Mouse (Mus musculus) inflammation-experienced regulatory T-cells, adult 6 months (primary cell): ENCODE data around the gene Lrrc4c. TPM values are rescaled to one million over a fixed set of nuclear protein-coding genes. Genes with fewer than 3 reads are reported as not detected.

ENCODE experiments used
- ATAC-seq: one replicate; pipeline ENCODE4 v1.8.0; 2017
- polyA plus RNA-seq, 3 experiments: library from polyadenylated mRNA; unstranded; fragments of 100-300 nt; shearing (Covaris generic); gene quantifications; one replicate each; pipeline ENCODE4 v1.2.1; 2017

Lrrc4c gene
- polyA plus RNA-seq, 3 experiments from 2014 or later, result 0.16 TPM; not detected in 2

DNA sequence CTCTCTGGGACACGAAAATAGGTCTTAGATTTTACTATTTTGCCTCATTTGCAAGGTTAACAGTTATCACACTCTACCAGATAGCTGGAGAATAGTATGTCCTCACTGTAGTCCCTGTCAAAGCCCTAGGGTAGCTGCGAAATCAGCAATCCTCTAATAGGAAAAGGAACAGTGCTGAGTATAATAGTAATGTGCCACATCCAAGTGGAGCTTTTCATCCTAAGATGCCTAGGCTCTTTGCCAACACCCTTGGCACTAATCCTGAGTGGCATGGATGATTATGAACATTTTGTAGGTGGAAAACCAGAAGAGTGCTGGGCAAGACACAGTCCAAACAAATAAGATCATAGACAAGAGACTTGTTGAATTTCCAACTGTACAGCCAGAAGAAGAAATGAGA, 981.7 kb downstream of the Lrrc4c start:
- no peak for ATAC-seq

DNA sequence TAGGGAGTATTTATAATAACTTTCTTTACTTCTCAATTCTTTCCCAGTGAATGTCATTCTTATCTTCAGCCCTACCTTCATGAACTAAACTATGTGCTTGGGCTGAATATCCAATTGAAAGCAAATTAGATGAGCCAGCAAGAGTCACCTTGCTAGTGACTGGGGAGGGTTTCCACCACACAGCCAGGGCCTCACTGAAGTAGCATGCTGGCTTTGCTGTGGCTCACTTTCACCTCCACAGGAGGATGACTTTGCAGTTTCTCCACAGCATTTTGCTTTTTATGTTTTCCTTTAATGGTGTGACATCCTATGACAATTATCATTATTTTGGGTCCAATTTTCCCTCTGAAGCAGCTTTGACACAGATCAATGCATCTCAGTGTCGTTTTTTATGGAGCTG, 1000.0 kb downstream of the Lrrc4c start:
- ATAC-seq, result no peak

DNA sequence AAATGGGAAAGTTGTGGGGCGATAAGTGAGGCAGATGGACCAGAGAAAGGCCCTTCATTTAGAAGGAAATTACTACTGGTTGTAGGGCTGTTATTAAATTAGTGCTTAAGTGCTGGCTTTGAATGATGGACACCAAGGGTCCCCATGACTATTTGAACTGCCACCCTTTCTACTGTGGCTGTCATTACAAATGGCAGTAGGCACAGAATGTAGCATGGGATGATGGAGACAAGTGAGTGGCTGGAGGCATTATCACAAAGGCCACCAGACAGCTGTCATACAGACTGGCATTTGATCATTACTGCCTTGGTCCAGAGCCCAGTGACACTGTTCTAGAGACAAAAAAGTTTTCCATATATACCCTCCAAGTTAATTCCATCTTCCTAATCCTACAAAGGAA, 1000.6 kb downstream of the Lrrc4c start:
- no peak for ATAC-seq

DNA sequence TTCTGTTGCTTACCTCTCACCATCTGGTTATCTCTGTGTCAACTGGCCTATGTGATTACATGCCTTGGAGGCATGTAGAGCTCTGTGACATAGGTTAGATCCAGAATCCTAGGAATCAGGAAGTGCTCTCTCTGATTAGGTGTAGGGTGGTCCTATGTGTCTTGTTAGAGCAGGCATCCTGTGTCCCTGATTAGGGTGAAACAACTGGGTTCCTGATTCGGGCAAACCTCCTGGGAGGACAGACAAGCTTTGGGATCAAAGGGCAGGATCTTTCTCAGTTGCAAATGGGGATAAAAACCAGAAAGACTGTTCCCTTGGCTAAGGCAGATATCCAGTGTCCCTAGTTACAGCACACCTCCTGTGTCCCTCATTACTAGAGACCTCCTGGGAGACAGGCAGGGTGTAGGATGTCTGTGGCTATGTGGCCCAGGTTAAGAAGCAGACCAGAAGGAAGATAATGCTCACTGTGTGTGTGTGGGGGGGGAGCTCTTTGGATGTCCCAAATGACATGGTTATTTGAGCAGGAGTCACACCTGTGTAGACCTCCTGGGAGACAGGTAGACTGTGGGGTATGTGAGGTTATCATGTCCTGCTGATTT, 1014.2 kb downstream of the Lrrc4c start:
- no peak for ATAC-seq

DNA sequence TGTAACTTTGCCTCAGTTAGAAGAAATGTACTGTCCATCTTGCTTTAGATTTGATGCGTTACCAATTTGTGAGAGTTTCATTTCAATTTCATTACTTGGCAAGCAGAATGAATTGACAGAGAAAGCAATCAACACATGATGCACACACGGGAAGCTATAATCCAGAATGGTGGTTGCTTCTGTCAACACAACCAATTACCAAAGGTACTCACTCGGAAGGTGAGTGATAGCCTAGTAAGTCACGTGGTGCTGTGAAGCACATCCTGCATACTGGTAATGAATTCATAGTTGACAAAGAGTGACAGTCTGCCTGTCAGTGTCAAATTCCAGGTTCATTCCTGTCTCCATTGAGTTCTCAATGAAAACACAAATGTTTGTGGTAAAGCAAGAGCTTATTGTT, 1021.7 kb downstream of the Lrrc4c start:
- no peak for ATAC-seq

DNA sequence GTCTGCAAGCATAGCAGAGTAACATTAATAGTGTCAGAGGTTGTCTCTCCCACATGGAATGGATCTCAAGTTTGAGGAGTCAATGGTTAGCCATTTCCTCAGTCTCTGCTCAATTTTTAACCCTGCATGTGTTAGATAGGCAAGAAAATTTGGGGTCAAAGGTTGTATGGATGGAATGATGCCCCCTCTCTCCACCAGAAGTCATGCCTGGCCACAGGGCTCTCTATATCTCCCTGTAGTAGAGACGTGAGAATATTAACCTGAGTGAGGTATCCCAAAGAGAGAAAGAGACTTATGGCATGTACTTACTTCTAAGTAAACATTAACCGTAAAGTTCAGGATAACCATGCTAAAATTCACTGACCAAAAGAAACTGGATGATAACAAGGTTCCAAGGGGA, 1043.3 kb downstream of the Lrrc4c start:
- no peak for ATAC-seq

DNA sequence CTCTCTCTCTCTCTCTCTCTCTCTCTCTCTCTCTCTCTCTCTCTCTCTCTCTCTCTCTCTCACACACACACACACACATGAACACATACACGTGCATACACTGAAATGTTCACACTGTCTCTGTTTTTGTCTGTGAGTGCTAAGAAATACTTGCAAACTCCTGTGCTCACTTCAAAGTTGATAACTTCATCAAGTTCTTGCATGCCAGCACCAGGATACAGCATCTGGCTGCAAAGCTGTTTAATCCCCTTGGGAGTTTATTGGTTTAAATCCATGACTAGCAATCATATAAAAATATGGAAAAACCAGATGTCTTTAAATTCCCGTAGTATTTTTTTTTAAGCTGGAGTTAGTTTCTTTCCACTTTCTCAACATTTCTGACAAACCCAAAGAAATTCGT, 1052.0 kb downstream of the Lrrc4c start:
- ATAC-seq, result no peak

DNA sequence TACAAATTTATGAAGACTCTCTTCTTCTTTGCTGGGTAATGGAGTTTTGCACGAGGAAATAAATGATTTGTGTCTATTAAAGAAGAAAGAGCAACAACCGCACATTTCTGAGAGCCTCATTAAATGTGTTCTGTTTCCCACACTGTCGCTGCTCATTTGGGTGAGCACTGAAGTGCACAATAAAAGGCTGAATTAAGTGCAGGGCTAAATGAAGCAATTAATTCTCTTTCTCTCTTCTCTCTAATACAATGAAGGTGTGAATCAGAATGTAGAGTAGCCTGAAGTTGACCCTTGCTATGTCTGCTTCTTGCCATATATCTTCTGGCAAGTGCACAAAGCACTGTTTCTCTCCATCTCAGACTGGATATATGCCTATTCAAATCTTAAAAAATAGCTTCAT, 1073.5 kb downstream of the Lrrc4c start:
- no peak for ATAC-seq

DNA sequence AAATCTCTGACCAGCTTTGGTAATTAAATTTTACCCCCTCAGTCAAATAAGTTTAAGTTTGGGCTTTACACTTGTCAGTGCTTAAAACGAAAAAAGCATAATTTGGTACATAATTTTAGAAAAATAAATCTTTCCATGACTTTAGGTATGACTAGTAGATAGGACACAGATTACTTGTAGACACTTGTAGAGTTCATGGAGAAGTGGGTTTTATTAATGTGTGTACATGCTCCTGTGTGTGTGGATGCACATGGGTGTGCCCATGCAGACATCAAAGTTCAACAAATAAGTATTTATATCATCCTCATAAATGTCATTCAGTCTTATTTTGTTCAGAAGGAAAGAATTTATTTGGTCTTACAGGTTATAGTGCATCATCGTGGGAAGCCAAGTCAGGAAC, 1073.9 kb downstream of the Lrrc4c start:
- no peak for ATAC-seq

DNA sequence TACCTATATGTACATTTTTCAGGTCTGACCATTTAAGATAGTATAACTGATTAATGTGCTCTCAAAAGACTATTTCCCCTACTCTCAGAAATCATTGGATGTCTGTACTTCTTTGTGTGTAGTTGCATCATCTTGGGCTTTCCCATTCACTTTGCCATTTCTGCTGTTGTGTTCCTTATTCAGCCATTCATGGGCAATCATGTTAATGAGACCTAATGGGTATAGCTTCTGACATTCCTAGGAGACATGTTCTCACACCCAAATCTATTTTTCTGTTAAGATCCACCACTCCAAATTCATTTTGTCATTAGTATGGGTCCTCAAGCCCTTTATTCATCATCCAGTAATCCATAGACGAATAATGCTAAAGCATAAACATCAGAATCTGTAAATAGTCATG, 1095.1 kb downstream of the Lrrc4c start:
- ATAC-seq, result no peak

DNA sequence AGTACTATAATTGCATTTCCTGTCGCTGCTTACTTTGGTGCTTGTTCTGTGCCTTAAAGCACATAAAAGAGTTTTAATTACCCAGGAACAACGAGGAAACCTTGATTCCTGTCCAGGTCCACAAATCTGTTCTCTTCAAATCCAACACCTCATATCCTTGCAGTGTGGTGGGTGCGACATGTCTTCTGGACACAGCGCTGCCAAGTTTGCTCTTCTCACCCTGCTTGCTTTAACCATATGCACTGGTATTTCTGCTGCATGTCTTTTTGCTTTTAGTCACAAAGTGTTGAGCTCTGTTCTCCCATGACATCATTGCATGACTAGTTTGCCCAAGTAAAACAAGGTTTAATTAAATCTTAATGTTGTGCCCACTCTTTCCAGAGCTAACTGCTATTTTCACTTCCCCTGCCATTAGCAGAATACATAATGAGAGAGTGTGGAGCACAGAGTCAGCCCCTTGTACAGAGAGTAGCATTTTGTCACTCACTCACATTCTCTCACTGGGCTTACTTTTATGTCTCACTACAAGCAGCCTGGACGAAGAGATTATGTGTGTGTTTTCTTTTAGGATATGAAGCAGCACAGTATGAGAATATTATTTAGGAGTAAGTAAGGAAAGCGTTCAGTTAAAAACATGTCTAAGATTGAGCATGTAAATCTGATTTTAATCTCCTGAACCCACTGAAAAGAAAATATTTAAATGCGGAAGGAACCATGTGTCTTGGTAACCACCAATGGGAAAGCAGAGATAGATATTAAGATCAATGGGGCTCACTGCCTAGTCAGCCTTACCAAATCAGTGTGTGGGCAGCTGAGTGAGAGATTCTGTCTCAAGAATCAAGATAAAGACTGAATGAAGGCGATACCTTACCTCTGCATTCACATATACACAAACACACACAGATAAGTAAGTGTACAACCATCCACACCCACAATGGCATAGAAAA, 1096.7 kb downstream of the Lrrc4c start:
- no peak for ATAC-seq

DNA sequence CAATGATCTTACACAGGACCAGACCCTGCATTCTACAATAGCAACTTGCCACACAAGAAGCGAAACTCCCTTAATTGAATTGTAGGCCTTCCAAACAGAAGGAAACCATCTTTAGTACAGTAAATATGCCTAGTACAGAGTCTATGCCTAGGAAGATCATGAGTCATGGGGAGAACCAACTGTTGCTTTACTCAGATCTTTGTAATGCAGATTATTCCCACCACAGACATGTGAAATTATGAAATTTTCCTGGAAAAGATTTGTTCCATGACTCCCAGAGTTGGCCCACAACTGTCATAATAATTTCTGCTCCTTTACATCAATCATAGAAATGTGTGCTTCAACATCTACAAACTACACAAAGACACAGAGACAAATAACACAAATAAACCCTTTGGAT, 1116.2 kb downstream of the Lrrc4c start:
- ATAC-seq, result no peak

DNA sequence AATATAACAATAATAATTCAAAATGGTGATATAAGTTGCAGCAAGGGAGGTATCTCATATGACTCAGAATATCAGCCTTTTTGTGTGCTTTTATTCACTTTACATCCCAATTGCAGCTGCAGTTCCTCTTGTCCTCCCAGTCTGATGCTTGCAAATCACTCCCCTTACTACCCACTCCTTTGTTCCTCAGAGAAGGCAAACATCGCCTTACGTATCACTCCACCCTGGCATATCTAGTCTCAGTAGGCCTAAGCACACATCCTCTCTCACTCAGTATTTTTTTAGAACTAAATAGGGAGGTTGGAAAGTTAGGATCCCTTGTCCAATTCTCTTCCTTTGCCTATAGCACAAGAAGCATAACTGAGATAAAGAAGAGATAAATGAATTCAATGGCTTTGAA, 1117.6 kb downstream of the Lrrc4c start:
- ATAC-seq, result no peak

DNA sequence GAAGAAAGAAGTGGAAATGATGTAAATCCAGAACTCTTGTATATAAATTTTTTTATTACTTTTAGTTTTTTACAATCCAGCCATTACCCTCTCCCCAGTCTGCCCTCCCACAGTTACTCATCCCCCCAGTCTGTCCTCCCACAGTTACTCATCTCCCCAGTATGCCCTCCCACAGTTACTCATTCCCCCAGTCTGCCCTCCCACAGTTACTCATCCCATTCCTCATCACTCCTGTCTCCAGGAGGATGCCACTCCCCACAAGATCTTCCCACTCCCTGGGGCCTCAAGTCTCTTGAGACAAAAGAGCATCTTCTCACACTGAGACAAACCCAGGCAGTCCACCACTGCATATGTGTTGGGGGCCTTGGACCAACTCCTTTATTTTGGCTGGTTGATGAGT, 1119.8 kb downstream of the Lrrc4c start:
- ATAC-seq, result no peak

DNA sequence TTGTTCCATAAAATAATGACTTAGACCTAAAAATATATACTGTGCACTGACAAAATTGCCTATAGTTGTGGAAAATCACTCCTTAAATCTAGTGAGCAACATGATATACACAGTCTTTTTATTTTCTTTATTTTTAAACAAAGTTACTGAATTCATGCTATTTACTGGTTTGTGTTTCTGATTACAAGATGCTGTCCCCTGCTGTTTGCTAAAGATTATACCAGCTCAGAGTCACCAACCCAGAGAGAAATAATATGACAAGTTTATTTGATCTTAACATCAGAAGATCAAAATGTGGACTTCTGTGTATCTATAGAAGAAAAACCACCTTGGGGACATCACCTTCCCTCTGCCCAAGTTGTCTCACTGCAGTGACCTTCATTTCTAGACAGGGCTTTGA, 1145.6 kb downstream of the Lrrc4c start:
- no peak for ATAC-seq

DNA sequence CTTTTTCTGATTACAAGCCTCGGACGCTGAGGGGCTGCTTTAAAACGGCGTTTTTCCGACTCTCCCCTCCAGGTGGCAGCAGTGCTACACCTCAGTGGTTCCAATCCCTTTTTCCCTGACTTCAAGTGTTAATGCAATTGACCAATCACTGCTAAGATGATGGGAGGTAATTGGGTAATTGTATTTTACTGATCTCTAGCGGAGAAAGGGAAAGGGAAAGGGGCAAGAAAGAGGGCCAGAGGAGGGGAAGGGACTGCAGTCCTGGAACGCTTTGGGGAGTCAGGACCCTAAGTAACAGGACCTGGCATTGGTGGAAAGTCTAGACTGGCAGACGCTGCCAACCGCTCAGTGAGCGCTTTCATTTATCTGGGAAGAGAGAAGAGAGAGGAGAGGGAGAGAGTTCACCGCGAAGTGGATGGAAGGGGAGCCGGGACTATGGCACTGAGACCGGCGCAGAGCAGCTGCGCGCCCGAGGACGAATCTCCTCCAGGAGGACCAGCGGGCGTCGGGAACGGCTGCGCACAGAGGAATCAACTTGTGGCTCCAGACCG, 1148.3 kb downstream of the Lrrc4c start:
- ATAC-seq, result no peak

DNA sequence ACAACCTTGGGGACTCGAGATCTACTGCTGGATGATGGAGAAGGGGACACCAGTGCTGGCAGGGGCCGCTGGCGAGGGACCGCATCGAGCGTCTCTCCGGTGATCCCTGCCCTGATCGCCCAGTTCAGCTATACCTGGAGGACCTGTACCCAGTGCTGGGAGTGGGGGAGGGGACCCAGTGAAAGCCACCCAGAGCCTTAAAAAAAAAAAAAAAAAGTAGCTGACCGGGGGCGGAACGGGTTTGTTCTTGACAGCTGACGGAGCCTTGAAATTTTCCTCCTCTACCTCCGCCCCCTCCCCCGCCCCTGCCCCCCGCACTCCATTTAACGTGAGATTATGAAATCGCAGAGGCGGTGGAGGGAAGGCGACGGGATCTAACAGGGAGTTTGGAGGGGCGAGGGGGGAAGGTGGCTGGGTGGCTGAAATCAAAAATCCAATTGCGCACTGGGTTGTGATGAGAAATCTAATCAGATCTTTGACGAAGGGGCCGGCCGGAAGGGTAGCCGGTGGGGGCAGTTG, 1149.1 kb downstream of the Lrrc4c start:
- no peak for ATAC-seq

DNA sequence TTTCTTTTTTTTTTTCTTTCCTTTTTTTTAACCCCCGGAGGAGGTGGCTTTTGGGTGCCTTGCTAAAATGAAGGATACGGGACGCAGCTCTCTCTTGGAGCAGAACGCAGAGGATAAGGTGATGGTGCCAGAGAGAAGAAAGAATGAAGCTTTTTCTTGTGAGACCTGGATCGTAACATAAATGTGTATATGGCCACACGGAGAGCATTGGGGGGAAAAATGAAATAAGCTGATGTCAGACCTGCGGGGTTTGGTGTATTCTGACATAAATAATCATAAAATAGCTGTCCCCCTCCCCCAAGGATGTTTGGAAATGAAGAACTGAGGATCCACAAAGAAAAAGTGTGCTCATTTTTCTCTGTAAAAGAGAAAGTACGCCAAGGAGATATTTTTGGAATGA, 1149.7 kb downstream of the Lrrc4c start:
- ATAC-seq, result no peak

DNA sequence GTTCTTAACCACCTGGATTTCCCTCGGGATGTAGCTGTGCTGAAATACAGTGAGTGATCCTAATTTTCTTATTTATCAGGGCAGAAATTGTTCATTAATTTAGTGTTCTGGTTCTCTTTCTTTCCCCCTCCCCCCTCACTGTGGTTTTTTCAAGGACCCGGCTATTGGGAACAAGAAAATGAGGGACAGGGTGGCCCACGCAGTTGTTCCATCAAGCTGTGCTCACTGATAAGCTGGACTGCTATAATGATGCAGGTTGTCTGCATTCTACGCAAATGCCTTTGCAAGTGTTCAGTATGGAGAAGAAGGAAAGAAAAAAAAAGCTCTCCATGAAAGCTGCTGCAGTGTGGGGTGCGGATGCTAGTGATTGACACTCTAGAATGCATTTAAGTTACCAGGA, 1150.4 kb downstream of the Lrrc4c start:
- ATAC-seq, result no peak

DNA sequence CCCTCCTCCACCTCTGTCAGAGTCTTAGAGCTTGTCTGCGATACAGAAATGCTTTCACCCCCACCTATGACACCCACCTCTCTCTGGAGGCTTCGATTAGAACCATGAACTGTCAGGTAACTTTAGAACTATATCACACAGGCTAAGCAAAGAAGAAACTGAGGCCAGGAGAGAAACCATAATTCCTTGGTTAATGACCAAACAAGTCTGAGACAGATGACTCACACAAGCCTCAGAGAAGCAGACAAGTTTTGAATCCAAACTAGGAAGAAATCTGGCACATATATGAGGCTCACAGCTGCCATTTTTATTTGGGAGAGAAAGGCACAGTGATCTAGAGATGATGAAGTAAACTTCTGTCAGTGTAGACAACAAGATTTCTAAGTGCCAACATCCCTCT, 1151.4 kb downstream of the Lrrc4c start:
- ATAC-seq, result no peak

DNA sequence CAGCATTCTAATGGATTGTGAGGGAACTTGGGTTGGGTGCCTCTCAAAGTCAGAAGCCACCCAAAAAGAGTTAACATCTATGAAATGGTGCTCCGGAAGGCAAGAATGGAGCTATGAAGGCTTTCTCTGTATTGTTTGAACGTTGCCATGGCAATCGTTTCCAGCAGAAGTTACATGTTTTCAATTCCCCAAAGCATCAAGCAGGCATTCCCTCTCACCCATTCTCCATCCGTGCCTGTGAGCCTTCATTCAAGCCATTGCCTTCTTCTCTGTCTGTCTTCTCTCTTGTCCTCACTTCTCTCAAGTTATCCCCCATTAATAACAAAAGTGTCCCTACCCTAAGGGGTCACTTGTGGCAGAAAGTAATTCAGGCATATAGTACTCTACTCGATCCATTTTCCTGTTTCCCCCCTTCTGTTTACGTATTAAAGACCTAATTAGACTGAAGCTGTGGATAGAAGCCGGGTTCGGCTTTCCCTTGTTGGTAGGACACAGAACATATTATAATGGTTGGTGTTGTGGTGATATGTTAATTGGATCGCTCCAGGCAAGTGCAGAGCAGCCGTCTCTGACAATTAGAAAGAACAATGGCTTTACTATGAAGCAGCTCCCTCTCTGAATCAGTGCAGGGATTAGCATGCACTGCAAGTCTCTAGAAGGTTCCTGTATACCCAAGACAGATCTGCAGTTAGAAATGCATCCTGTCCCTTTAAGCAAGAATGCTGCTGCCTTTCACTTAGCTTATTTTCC, 1160.4 kb downstream of the Lrrc4c start:
- ATAC-seq, result no peak

DNA sequence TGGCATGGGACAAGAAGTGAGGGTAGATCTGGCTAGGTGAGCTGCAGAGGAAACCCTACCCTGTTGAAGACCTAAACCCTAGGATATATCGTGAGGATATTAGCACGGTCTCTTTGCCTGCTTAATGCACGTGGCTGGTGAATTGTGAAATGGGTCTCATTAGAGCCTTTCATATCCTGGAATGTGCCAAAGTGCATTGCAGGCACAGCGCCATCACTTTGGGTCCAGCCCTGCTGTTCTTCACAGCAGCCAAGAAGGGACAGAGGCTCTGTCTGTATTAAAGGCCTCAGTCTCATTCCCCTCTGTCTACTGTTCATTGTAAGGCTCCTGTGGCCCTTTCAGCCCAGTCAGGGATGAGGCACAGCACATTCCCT, 1160.9 kb downstream of the Lrrc4c start:
- ATAC-seq, result no peak

DNA sequence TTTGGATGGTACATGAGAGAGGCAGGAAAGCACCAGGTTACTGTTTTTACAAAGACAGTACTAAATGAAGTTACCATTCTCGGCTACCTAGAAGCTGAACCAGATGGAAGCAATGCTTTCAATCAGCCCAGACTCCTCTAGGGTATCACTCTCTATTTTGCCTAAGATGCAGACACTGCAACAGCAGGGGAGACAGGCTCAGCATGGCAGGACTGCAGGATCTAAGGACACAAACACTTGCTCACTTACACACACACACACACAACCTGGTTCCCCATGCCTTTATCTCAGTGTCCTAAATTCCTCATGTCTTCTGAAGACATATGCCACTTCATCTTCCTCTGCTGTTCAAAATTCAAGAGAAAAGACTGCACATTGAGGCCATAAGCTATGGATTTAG, 1167.0 kb downstream of the Lrrc4c start:
- ATAC-seq, result no peak
